Mouse (Mus musculus) CH12.LX (cell line): ENCODE results near the gene Ciz1. TPM values are rescaled to one million over a fixed set of nuclear protein-coding genes. Genes with fewer than 3 reads are reported as not detected.

Source experiments
- DNase-seq: peaks from one replicate; pipeline ENCODE4 v3.0.0-alpha.2; 2013; ENCODE audit errors: extremely low read depth
- H3K27ac ChIP-seq: 2 replicates; pipeline ENCODE4 v1.5.1; 2012; ENCODE audit warnings: low read depth, mild to moderate bottlenecking, control low read depth, moderate library complexity; ENCODE audit not compliant: insufficient read depth
- H3K27me3 ChIP-seq: replicated peaks from 2 replicates; pipeline ENCODE3; 2012; ENCODE audit warnings: inconsistent platforms
- H3K36me3 ChIP-seq, 2 experiments: replicated peaks in 1 of 2; 2 replicates each; pipeline versions ENCODE3 to v1.6.1; 2012; ENCODE audit warnings: inconsistent platforms in 1 of 2, low read length in 1 of 2, mild to moderate bottlenecking in 1 of 2, mixed read lengths in 1 of 2, moderate library complexity in 1 of 2; ENCODE audit not compliant: control insufficient read depth in 1 of 2, insufficient read depth in 1 of 2
- H3K4me1 ChIP-seq, 2 experiments: 2 replicates each; pipeline ENCODE4 v1.6.1; 2012; ENCODE audit warnings: inconsistent platforms in 1 of 2, moderate library complexity in 1 of 2; ENCODE audit not compliant: insufficient read depth in 2 of 2, control insufficient read depth in 1 of 2
- H3K4me2 ChIP-seq: 2 replicates; pipeline ENCODE4 v1.6.1; 2012; ENCODE audit warnings: low read depth, mild to moderate bottlenecking, control low read depth; ENCODE audit not compliant: poor library complexity, insufficient read depth, severe bottlenecking
- H3K4me3 ChIP-seq, 3 experiments: fragments of 150-350 bp in 1 of 3; sonication (generic) in 1 of 3; replicated peaks in 1 of 3; 2 replicates each; pipeline versions ENCODE3 to v1.5.1; 2011 to 2012; ENCODE audit warnings: low read depth in 2 of 3, low read length in 2 of 3, mild to moderate bottlenecking in 2 of 3, moderate library complexity in 2 of 3, control low read depth in 1 of 3, improper control_type of control experiment in 1 of 3, inconsistent platforms in 1 of 3, mixed read lengths in 1 of 3; ENCODE audit not compliant: poor library complexity in 1 of 3
- H3K79me2 ChIP-seq: replicated peaks from 2 replicates; pipeline ENCODE4 v1.6.1; 2012; ENCODE audit warnings: mild to moderate bottlenecking, moderate library complexity; ENCODE audit not compliant: control insufficient read depth, poor library complexity, insufficient read depth, severe bottlenecking; ENCODE audit errors: extremely low read depth
- H3K9ac ChIP-seq: 2 replicates; pipeline ENCODE4 v1.6.1; 2012; ENCODE audit warnings: low read depth, mild to moderate bottlenecking, control low read depth, moderate library complexity; ENCODE audit not compliant: insufficient read depth
- H3K9me3 ChIP-seq: replicated peaks from 2 replicates; pipeline ENCODE3; 2012; ENCODE audit warnings: low read length, inconsistent platforms, mixed read lengths
- BHLHE40 ChIP-seq: IDR thresholded peaks from 2 replicates; pipeline ENCODE4 v1.6.1; 2011; ENCODE audit warnings: mild to moderate bottlenecking, low read depth, low read length, improper control_type of control experiment
- CHD2 ChIP-seq: IDR thresholded peaks from 2 replicates; pipeline ENCODE4 v1.6.1; 2011; ENCODE audit warnings: low read length, improper control_type of control experiment
- ELF1 ChIP-seq: IDR thresholded peaks from 2 replicates; pipeline ENCODE4 v1.6.1; 2014; ENCODE audit warnings: low read depth, mild to moderate bottlenecking, inconsistent platforms, low read length, improper control_type of control experiment
- HCFC1 ChIP-seq: IDR thresholded peaks from 2 replicates; pipeline ENCODE4 v1.6.1; 2012; ENCODE audit warnings: low read depth, mild to moderate bottlenecking, inconsistent platforms, low read length, improper control_type of control experiment
- MAX ChIP-seq: IDR thresholded peaks from 2 replicates; pipeline ENCODE4 v1.6.1; 2011; ENCODE audit warnings: low read length, improper control_type of control experiment
- MAZ ChIP-seq: IDR thresholded peaks from 2 replicates; pipeline ENCODE4 v1.6.1; 2012; ENCODE audit warnings: low read depth, mild to moderate bottlenecking, inconsistent platforms, low read length, improper control_type of control experiment, moderate library complexity
- MXI1 ChIP-seq: IDR thresholded peaks from 2 replicates; pipeline ENCODE4 v1.6.1; 2011; ENCODE audit warnings: mild to moderate bottlenecking, low read depth, low read length, improper control_type of control experiment
- MYC ChIP-seq: IDR thresholded peaks from 2 replicates; pipeline ENCODE4 v1.6.1; 2011; ENCODE audit warnings: low read depth, mild to moderate bottlenecking, improper control_type of control experiment, low read length
- NELFE ChIP-seq: IDR thresholded peaks from 2 replicates; pipeline ENCODE4 v1.6.1; 2011; ENCODE audit warnings: low read depth, low read length, improper control_type of control experiment
- NRF1 ChIP-seq: IDR thresholded peaks from 2 replicates; pipeline ENCODE4 v1.6.1; 2014; ENCODE audit warnings: low read depth, mild to moderate bottlenecking, inconsistent platforms, low read length, improper control_type of control experiment, moderate library complexity
- POLR2A ChIP-seq: IDR thresholded peaks from 2 replicates; pipeline ENCODE4 v1.6.1; 2011; ENCODE audit warnings: low read depth, mild to moderate bottlenecking, improper control_type of control experiment, low read length
- SIN3A ChIP-seq: IDR thresholded peaks from 2 replicates; pipeline ENCODE4 v1.6.1; 2012; ENCODE audit warnings: low read length, improper control_type of control experiment, inconsistent platforms
- SMC3 ChIP-seq: IDR thresholded peaks from 2 replicates; pipeline ENCODE4 v1.6.1; 2011; ENCODE audit warnings: low read depth, low read length, improper control_type of control experiment
- TBP ChIP-seq: conservative IDR thresholded peaks from 2 replicates; pipeline ENCODE4 v1.6.1; 2011; ENCODE audit warnings: low read depth, low read length, improper control_type of control experiment
- TCF12 ChIP-seq: IDR thresholded peaks from 2 replicates; pipeline ENCODE4 v1.6.1; 2014; ENCODE audit warnings: low read depth, mild to moderate bottlenecking, inconsistent platforms, low read length, improper control_type of control experiment
- UBTF ChIP-seq: IDR thresholded peaks from 2 replicates; pipeline ENCODE4 v1.6.1; 2012; ENCODE audit warnings: low read depth, mild to moderate bottlenecking, inconsistent platforms, low read length, improper control_type of control experiment, moderate library complexity
- USF1 ChIP-seq: IDR thresholded peaks from 2 replicates; pipeline ENCODE4 v1.6.1; 2014; ENCODE audit warnings: low read depth, mild to moderate bottlenecking, inconsistent platforms, low read length, improper control_type of control experiment
- USF2 ChIP-seq: conservative IDR thresholded peaks from 2 replicates; pipeline ENCODE4 v1.6.1; 2011; ENCODE audit warnings: low read depth, low read length, improper control_type of control experiment
- ZMIZ1 ChIP-seq: IDR thresholded peaks from 2 replicates; pipeline ENCODE4 v1.6.1; 2012; ENCODE audit warnings: low read depth, mild to moderate bottlenecking, inconsistent platforms, low read length, improper control_type of control experiment
- ZNF384 ChIP-seq: IDR thresholded peaks from 2 replicates; pipeline ENCODE4 v1.6.1; 2012; ENCODE audit warnings: low read depth, low read length, improper control_type of control experiment, inconsistent platforms
- dilution Hi-C: fragments of 300-500 bp; cut with MboI; formaldehyde crosslinking; loops from 2 replicates; pipeline ENCODE4 v1.14.3; 2020; ENCODE audit warnings: low sequenced_read_pairs; ENCODE audit not compliant: extremely low pct_unique_long_range_greater_than_20kb, extremely low pct_ligation_motif_present
- in situ Hi-C: fragments of 300-500 bp; cut with MboI; formaldehyde crosslinking; loops from 3 replicates; pipeline ENCODE4 v1.14.3; 2019; ENCODE audit warnings: low sequenced_read_pairs, low pct_ligation_motif_present, low pct_unique_long_range_greater_than_20kb, mixed read lengths
- polyA plus RNA-seq: library from polyadenylated mRNA; unstranded; fragments of >175 nt; gene quantifications from 2 replicates; pipeline ENCODE4 v1.2.1, GENCODE M21; 2012; ENCODE audit warnings: low read depth; ENCODE audit not compliant: insufficient read length
- total RNA-seq, 2 experiments: library from RNA; depleted of rRNA; stranded (reverse); fragments of 300-350 nt in 1 of 2; fragments of >200 nt in 1 of 2; gene quantifications; 2 replicates each; pipeline ENCODE4 v1.2.3; 2012 to 2014

Ciz1 gene
- total and polyA plus RNA-seq, 3 experiments = 8.1 to 47.3 (median 20.4) TPM

DNA sequence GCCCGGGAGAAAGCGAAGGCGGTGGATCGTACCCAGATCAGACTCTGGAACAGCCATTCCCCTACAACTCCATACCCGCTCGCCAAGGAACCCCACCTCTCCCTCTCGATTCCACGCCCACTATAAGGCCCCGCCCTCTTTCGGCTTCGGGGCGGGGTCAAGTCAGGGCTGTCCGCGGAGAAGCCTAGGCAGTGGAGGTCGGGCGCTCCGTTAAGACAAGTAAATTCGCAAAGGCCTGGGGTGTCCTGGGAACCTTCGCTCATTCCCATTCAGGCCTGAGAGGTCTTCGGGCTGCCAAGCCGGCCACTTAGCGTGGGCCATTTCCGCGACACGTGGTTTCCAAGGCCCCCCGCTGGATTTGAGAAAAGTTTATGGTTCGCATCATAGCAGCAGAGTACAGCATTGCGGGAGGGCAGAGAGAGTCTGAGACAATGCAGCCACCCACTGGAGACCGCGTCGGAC is 43.4 kb downstream of the Ciz1 start, which contains the start of gene Ptges2:
Gene Ptges2 (plus strand): TSS at position 413 of the 462 bp plus-strand sequence.
- TF ChIP-seq SIN3A (peak; percentile 98), MAX (peak; percentile 100), NRF1 (no peak), USF2 (peak; percentile 82), POLR2A (peak; percentile 25), MAZ (0 out of 2 replicates have a peak, but pooled peaks have one; percentile 26), MYC (no peak), UBTF (0 out of 2 replicates have a peak, but pooled peaks have one; percentile 58), ELF1 (peak; percentile 97), HCFC1 (peak; percentile 82), BHLHE40 (peak; percentile 3; the same call in 1 of the 2 replicates), ZNF384 (no peak), USF1 (peak; percentile 92), TCF12 (peak; percentile 31; the same call in 1 of the 2 replicates)
- dilution Hi-C loops = no loop called here
- DNase-seq = peak; percentile 82

DNA sequence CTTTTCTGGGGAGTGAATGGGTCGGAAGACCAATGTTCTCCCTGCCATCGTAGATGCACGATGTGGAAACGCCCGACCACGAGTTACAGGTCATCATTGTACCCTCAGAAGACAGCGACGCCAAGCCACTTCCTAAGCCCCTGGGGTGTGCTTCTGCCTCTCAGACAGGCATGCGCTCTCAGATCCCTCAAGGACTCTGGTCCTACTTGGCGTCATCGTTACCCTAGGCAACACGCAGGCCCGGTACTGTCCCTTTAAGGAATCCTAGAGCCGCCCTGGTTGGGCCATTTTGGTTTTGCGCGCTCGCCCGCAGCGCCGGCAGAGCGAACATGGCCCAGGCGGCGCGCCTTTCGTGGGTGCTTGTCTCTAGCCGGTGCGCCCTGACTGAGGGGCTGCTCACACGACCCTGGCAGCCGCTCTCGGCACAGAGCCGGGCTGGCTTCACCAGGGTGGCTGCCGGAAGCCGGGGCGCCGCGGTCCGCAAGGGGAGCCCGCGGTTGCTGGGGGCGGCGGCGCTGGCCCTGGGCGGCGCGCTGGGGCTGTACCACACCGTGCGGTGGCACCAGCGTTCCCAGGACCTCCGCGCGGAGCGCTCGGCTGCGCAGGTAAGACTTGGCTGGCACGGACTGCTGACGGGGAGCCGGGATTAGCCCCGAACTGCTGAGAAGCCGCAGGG is 44.0 kb downstream of the Ciz1 start:
- peak overlapping the region; percentile 74 for H3K9ac ChIP-seq
- H3K27ac ChIP-seq = peak overlapping the region; percentile 50
- peaks cover 8 to 26% of the 10 kb centered on the region in 2 experiments for H3K36me3 ChIP-seq
- in situ Hi-C loops = loop anchor here (5.0 kb wide), 1 partner anchor 166 kb away; no protein-coding TSS in a partner anchor
- TF ChIP-seq SMC3 (no peak), UBTF (peak; percentile 50; the same call in 1 of the 2 replicates), POLR2A (peak; percentile 69), NRF1 (peak; percentile 78), TBP (0 out of 2 replicates have a peak, but pooled peaks have one; percentile 20), SIN3A (peak; percentile 98), NELFE (no peak), TCF12 (0 out of 2 replicates have a peak, but pooled peaks have one; percentile 18), HCFC1 (peak; percentile 35), MXI1 (peak; percentile 87; the same call in 1 of the 2 replicates), MYC (no peak), CHD2 (no peak), ZMIZ1 (peak; percentile 68; the same call in 1 of the 2 replicates)
- H3K4me3 ChIP-seq = peak overlapping the region; percentile 77 to 92 (median 82)
- H3K27me3 ChIP-seq = peaks cover 23% of the 10 kb centered on the region
- H3K4me1 ChIP-seq = peaks cover 7 to 14% of the 10 kb centered on the region in 2 experiments; a peak in 3 of 4 replicates
- DNase-seq = peak; percentile 95
- peaks cover 4% of the 10 kb centered on the region for H3K9me3 ChIP-seq
- dilution Hi-C loops = no loop called here
- peak overlapping the region; percentile 76 for H3K4me2 ChIP-seq
- H3K79me2 ChIP-seq = no peaks in the 10 kb centered on the region

More for the DNA sequence above, 43.4 kb downstream of the Ciz1 start, which contains the start of gene Ptges2:
- H3K27me3 ChIP-seq = peaks cover 29% of the 10 kb centered on the region
- H3K36me3 ChIP-seq = peaks cover 3 to 20% of the 10 kb centered on the region in 2 experiments
- H3K4me3 ChIP-seq = peak within 1 kb of the TSS; percentile 77 to 92 (median 82)
- in situ Hi-C loops = loop anchor here (5.0 kb wide), 1 partner anchor 167 kb away; no protein-coding TSS in a partner anchor
- peak within 1 kb of the TSS; percentile 50 for H3K27ac ChIP-seq
- peaks cover 4% of the 10 kb centered on the region for H3K9me3 ChIP-seq
- peak within 1 kb of the TSS; percentile 76 for H3K4me2 ChIP-seq
- no peaks in the 10 kb centered on the region for H3K79me2 ChIP-seq
- peak within 1 kb of the TSS; percentile 74 for H3K9ac ChIP-seq
- peaks cover 7 to 14% of the 10 kb centered on the region in 2 experiments; a peak in 3 of 4 replicates for H3K4me1 ChIP-seq
